Mouse (Mus musculus) stomach, embryonic 15.5 days (tissue): ENCODE results near the gene Sohlh2. TPM values are rescaled to one million over a fixed set of nuclear protein-coding genes. Genes with fewer than 3 reads are reported as not detected.

Experiments used
- ATAC-seq: fragments of 200-750 bp; cut with Nextera tagmentation; 2 replicates; pipeline ENCODE4 v1.8.0; 2017; ENCODE audit warnings: low read depth, moderate number of reproducible peaks, moderate TSS enrichment; ENCODE audit not compliant: insufficient read depth, low FRiP score
- H3K27ac ChIP-seq: fragments of 300-500 bp; sonication (generic); 2 replicates; pipeline ENCODE4 v1.5.1; 2015; ENCODE audit warnings: mild to moderate bottlenecking, inconsistent platforms
- H3K27me3 ChIP-seq: fragments of 300-500 bp; sonication (generic); replicated peaks from 2 replicates; pipeline ENCODE4 v1.6.1; 2015; ENCODE audit warnings: inconsistent platforms
- H3K36me3 ChIP-seq: fragments of 300-500 bp; sonication (generic); 2 replicates; pipeline ENCODE4 v1.6.1; 2015; ENCODE audit warnings: inconsistent platforms
- H3K4me1 ChIP-seq: fragments of 300-500 bp; sonication (generic); 2 replicates; pipeline ENCODE4 v1.6.1; 2015; ENCODE audit warnings: inconsistent platforms
- H3K4me2 ChIP-seq: fragments of 300-500 bp; sonication (generic); 2 replicates; pipeline ENCODE4 v1.6.1; 2015; ENCODE audit warnings: mild to moderate bottlenecking, inconsistent platforms
- H3K4me3 ChIP-seq: fragments of 300-500 bp; sonication (generic); replicated peaks from 2 replicates; pipeline ENCODE4 v1.5.1; 2015; ENCODE audit warnings: inconsistent platforms
- H3K9ac ChIP-seq: fragments of 300-500 bp; sonication (generic); 2 replicates; pipeline ENCODE4 v1.6.1; 2015; ENCODE audit warnings: inconsistent platforms
- H3K9me3 ChIP-seq: fragments of 300-500 bp; sonication (generic); 2 replicates; pipeline ENCODE4 v1.6.1; 2016; ENCODE audit warnings: inconsistent platforms
- WGBS: fragments of 180-500 bp; shearing (Covaris S2); methylation state at CpG from one replicate; pipeline ENCODE4 v1.1.7; 2015; 5-methylcytosine and 5-hydroxymethylcytosine counted together
- polyA plus RNA-seq: library from polyadenylated mRNA; unstranded; fragments of >200 nt; fragmentation: Nextera tagmentation; extraction: Ambion mirVana; gene quantifications from 2 replicates; pipeline ENCODE4 v1.2.1, GENCODE M21; 2015

The Sohlh2 gene
- polyA plus RNA-seq, 1 experiment from 2014 or later = not detected

DNA sequence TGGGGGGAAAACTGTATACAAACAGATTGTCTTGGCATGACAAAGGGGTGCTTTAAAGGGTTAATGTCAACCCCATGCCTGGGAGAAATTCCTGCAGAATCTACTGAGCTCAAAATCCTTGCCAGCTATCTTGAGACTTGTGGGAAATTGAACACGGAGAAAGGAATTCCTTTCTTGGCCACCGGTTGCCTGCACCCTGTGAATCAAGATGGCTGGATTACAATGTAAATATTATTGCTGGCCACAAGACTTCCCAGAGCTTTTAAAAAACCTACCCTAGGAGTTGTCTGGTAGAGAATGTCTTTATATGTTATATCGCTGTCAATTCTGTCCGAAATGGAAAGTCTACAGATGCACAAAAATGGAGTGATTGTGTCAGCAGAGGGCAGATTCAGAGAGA is 32.0 kb downstream of the Sohlh2 start:
- Histone ChIP-seq H3K4me1 (no peaks in the 10 kb centered on the region), H3K4me2 (no peak overlapping the region), H3K9ac (no peak overlapping the region), H3K27me3 (no peaks in the 10 kb centered on the region), H3K27ac (no peak overlapping the region), H3K36me3 (no peaks in the 10 kb centered on the region), H3K4me3 (no peak overlapping the region), H3K9me3 (no peaks in the 10 kb centered on the region)
- WGBS = 45% methylated on average over 4 of the region's 4 CpGs
- no peak for ATAC-seq

DNA sequence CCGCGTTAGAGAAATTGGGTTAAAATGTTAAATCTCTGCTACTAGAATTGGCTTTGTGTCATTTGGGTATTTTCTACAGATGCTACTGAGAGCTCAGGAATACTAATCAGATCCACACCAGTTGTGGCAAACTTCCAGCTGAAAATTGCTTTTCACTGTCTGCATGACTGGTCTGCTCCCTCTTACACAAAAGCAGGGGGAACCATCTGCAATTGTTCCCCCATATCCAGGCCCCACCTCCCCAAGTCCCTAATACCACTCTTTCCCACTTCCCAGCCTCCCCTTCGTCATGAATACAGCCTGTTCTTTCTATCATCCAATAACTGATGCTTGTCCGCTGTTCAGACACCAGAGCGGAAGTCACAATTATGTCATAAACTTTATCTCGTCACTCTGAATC is 32.6 kb downstream of the Sohlh2 start:
- no peak overlapping the region for H3K4me2 ChIP-seq
- H3K27ac ChIP-seq = no peak overlapping the region
- no peaks in the 10 kb centered on the region for H3K36me3 ChIP-seq
- no peak overlapping the region for H3K9ac ChIP-seq
- no peaks in the 10 kb centered on the region for H3K9me3 ChIP-seq
- no peaks in the 10 kb centered on the region for H3K4me1 ChIP-seq
- no peaks in the 10 kb centered on the region for H3K27me3 ChIP-seq
- WGBS = 73% methylated on average over 6 of the region's 6 CpGs
- no peak overlapping the region for H3K4me3 ChIP-seq
- ATAC-seq = no peak

DNA sequence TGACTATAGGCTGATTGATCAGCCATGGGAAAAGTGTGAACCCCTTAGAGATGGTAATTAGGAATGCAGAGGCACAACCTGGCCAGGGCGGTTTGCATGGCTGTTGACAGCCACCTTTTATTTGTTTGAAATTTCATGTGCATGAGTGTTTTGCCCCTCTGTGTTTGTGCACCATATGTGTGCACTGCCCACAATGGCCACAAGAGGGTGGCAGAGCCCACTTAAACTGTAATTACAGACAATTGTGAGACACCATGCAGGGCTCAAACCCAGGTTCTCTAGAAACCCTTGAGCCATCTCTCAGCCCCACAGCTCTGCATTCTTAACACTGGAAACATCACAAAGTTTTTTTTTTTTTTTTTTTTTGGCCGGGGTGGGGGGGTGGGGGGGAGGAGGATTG is 40.7 kb downstream of the Sohlh2 start:
- no peak overlapping the region for H3K9ac ChIP-seq
- H3K27me3 ChIP-seq = no peaks in the 10 kb centered on the region
- H3K4me2 ChIP-seq = no peak overlapping the region
- 87% methylated on average over 2 of the region's 2 CpGs for WGBS
- H3K27ac ChIP-seq = no peak overlapping the region
- H3K9me3 ChIP-seq = no peaks in the 10 kb centered on the region
- ATAC-seq = no peak
- H3K4me3 ChIP-seq = no peak overlapping the region
- H3K36me3 ChIP-seq = no peaks in the 10 kb centered on the region
- H3K4me1 ChIP-seq = no peaks in the 10 kb centered on the region

DNA sequence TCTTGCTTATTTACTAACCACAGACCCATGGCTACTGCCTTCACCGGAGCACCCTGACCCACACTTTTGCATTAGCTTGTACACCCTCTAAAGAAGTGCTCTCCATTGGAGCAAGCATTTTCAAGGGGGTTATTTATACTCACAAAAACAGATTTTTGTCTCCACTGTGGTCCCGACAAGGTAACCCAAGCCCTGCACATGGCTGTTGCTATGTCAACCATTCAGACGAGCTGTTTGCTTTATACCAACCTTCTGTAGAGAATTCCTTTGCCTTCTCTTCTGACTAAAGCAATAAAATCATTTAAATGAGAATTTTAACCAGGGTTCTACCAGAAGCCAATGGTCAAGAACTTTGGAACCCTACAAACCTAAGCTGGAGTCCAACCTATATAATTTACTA is 42.0 kb downstream of the Sohlh2 start:
- no peak overlapping the region for H3K4me3 ChIP-seq
- no peak overlapping the region for H3K4me2 ChIP-seq
- ATAC-seq = no peak
- H3K36me3 ChIP-seq = no peaks in the 10 kb centered on the region
- H3K4me1 ChIP-seq = no peaks in the 10 kb centered on the region
- no peak overlapping the region for H3K27ac ChIP-seq
- H3K9me3 ChIP-seq = no peaks in the 10 kb centered on the region
- no peaks in the 10 kb centered on the region for H3K27me3 ChIP-seq
- WGBS = 70% methylated on average over 3 of the region's 3 CpGs
- no peak overlapping the region for H3K9ac ChIP-seq

DNA sequence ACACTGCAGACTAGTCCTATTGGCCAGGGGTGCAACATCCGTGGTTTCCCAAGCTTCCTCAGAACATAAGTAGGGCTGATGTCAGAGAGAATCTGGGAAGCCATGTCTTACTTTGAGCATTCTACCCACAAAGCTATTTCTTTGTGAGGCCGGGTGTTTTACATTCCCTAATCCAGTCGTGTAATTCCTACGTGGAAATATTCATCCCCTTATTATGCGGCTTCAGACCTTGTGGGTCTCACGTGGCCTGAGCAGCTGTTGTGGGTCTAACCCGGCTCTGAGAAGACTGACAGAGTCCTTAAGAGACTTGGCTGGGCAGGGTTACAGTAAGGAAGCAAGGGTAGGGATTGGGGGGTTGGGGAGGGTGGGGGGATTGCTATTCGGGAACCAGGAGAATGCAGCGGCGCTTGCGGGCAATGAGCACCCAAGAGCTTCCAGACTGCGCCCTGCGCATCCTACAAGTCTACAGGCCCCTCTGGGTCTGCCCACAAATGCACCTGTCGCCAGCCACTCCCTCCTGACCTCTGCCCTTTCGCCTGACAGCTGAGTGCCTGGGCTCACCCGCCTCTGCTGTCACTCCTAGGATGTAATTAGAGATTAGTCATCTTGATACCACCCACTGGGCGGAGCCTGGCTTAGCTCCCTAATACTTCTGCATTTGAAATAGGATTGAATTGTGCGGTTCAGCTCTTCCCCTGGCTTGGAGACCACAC is 44.8 kb downstream of the Sohlh2 start:
- peak; percentile 50; the same call in 1 of the 2 replicates for ATAC-seq

DNA sequence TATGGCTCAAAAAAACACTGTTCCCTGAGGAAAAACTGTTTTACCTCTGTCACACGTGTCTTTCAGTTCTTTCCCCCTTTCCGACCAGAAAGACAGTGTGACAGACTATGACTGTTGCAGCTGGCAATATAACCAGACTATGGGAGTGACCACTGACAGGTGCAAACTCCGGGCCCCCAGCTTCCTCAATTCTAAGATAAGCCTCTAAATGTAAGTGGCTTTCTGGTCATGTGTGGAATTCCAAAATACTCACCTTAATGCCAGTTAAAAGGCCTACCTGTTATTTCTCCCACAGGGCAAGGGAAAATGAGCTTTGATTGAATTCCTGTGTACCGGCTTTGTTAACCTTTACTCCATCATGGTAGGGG is 45.4 kb downstream of the Sohlh2 start:
- Histone ChIP-seq H3K4me3 (no peak overlapping the region), H3K9ac (no peak overlapping the region), H3K36me3 (no peaks in the 10 kb centered on the region), H3K27ac (no peak overlapping the region), H3K27me3 (no peaks in the 10 kb centered on the region), H3K4me2 (peak overlapping the region; percentile 27; the same call in 1 of the 2 replicates), H3K9me3 (no peaks in the 10 kb centered on the region), H3K4me1 (no peaks in the 10 kb centered on the region)
- WGBS = 32% methylated on average over 4 of the region's 4 CpGs
- no peak for ATAC-seq

More for the DNA sequence above, 44.8 kb downstream of the Sohlh2 start:
- Histone ChIP-seq H3K4me3 (no peak overlapping the region), H3K27me3 (no peaks in the 10 kb centered on the region), H3K9ac (no peak overlapping the region), H3K9me3 (no peaks in the 10 kb centered on the region), H3K4me1 (no peaks in the 10 kb centered on the region), H3K4me2 (peak overlapping the region; percentile 27), H3K27ac (no peak overlapping the region), H3K36me3 (no peaks in the 10 kb centered on the region)
- 30% methylated on average over 18 of the region's 18 CpGs for WGBS

DNA sequence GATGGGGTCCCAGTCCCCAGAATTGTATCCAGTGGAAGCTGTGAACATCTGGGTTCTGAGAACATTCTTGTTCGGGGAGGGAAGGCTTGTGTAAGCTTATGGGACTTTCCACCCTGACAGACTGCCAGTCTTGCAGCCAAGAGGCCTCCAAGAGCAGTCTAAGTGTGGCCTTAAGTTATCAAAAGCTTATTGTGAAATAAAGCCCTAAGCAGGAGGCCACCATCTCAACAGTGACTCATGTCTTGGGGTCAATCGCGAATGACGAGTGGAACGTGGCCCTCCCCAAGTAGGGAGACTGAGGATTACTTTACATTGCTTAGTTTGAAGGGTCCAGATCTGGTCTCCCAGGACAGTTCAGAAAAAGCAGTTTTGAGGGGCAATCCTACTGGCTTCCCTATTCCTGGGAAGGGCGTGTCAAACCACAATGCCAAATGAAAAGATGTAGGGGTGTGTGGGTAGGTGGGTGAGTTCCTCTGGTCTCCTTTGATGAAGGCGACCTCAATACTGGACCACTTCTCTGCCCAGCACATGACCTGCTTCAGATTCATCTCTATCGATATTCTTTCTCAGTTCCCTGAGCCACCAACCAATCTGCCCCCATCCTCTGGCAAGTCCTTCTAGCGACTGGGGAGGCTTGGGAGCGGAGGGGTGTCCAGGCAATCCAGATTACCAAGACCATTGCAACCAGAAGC is 60.0 kb downstream of the Sohlh2 start, which contains the start of gene Dclk1:
TSS of gene Dclk1 (plus strand) at position 635 of the 692 bp plus-strand sequence.
- Histone ChIP-seq H3K27me3 (peaks cover 13% of the 10 kb centered on the region; the same call in 1 of the 2 replicates), H3K27ac (0 out of 2 replicates have a peak within 1 kb of the TSS, but pooled peaks have one; percentile 16), H3K36me3 (no peaks in the 10 kb centered on the region), H3K9me3 (no peaks in the 10 kb centered on the region), H3K4me1 (peaks cover 10% of the 10 kb centered on the region; the same call in 1 of the 2 replicates), H3K9ac (0 out of 2 replicates have a peak within 1 kb of the TSS, but pooled peaks have one; percentile 16), H3K4me2 (peak within 1 kb of the TSS; percentile 89), H3K4me3 (peak within 1 kb of the TSS; percentile 49)
- ATAC-seq = no peak; the same call in 1 of the 2 replicates
- WGBS = 43% methylated on average over 10 of the region's 10 CpGs

DNA sequence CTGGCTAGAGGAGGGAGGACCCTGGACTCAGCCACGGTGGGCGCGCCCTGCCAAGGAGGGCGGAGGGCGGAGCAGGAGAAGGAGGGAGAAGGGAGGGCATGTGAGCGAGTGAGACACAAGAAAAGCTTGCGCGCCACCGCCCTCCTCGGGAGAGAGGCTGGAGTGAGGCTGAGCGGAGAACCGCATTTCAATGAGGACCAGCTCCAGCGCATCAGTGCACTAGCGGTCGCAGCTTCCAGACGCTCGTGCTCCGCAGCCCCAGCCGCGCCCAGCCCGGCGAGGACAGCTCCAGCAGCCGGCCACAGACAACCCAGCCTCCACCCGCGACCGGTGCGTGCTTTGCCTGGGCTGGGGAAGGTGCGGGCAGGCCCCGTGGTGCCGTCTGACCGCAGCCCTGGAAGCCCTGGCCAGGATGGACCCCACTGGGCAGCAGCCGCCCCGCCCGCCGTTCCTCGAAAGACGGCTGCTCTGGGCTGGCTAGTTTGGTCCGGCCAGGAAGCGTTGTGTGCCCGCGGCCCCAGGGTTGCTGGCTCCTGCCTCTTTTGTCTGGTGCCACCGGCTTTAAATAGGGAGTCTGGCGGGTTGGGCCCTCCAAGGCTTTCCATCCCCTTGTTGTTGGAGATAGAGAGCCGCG is 60.7 kb downstream of the Sohlh2 start:
- Histone ChIP-seq H3K4me3 (peak overlapping the region; percentile 49), H3K9me3 (no peaks in the 10 kb centered on the region), H3K9ac (0 out of 2 replicates have a peak overlapping the region, but pooled peaks have one; percentile 16), H3K27ac (0 out of 2 replicates have a peak overlapping the region, but pooled peaks have one; percentile 16), H3K36me3 (no peaks in the 10 kb centered on the region), H3K27me3 (peaks cover 13% of the 10 kb centered on the region; the same call in 1 of the 2 replicates), H3K4me2 (peak overlapping the region; percentile 89), H3K4me1 (peaks cover 10% of the 10 kb centered on the region; the same call in 1 of the 2 replicates)
- ATAC-seq = peak; percentile 87
- WGBS = under 1% methylated on average over 43 of the region's 45 CpGs

DNA sequence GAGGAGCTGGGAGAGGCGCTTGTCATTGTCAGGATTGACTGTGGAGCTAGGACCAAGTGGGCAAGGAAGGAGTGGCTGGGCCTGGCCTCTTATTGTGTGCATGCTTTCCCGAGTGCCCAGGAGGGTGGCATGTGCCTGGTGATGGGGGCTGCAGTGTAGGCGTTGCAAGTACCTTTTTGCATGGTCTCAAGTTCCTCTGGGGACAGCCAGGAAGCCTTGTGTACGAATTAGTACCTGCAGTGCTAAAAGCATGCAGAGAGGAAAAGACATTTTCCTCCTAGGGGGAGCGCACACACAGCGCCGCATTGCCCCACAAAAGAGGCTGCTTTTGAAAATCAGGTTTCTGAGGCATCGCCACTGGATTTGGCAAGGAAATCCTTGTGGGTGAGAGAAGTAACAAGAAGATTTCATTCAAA is 61.2 kb downstream of the Sohlh2 start:
- 6% methylated on average over 8 of the region's 8 CpGs for WGBS
- Histone ChIP-seq H3K4me3 (peak overlapping the region; percentile 49), H3K9me3 (no peaks in the 10 kb centered on the region), H3K4me2 (peak overlapping the region; percentile 89), H3K9ac (0 out of 2 replicates have a peak overlapping the region, but pooled peaks have one; percentile 16), H3K27ac (no peak overlapping the region), H3K36me3 (no peaks in the 10 kb centered on the region), H3K4me1 (peaks cover 10% of the 10 kb centered on the region; the same call in 1 of the 2 replicates), H3K27me3 (peaks cover 13% of the 10 kb centered on the region; the same call in 1 of the 2 replicates)
- no peak for ATAC-seq

DNA sequence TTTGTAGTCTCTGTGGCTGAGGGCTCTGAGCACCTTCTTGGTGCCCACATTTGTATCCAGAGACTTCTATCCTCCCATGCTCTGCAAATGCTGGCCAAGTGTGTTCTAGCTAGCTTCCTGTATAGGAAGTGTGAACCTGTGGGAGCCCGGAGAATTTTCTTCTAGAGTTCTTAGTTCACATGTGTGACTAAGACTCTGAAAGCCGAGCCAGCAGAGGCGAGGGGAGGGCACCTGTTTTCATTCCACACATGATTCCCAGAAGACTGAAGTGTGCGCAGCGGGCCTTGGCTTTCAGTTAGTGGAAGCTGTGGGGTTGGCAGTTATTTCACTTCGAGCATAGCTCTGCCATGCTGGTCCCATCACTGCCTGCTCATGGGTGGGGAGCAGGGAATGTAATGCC is 62.3 kb downstream of the Sohlh2 start:
- Histone ChIP-seq H3K27ac (no peak overlapping the region), H3K9ac (no peak overlapping the region), H3K9me3 (no peaks in the 10 kb centered on the region), H3K4me3 (no peak overlapping the region), H3K4me1 (peaks cover 10% of the 10 kb centered on the region; the same call in 1 of the 2 replicates), H3K4me2 (no peak overlapping the region), H3K27me3 (peaks cover 13% of the 10 kb centered on the region; the same call in 1 of the 2 replicates), H3K36me3 (no peaks in the 10 kb centered on the region)
- WGBS = 73% methylated on average over 6 of the region's 6 CpGs
- ATAC-seq = no peak

DNA sequence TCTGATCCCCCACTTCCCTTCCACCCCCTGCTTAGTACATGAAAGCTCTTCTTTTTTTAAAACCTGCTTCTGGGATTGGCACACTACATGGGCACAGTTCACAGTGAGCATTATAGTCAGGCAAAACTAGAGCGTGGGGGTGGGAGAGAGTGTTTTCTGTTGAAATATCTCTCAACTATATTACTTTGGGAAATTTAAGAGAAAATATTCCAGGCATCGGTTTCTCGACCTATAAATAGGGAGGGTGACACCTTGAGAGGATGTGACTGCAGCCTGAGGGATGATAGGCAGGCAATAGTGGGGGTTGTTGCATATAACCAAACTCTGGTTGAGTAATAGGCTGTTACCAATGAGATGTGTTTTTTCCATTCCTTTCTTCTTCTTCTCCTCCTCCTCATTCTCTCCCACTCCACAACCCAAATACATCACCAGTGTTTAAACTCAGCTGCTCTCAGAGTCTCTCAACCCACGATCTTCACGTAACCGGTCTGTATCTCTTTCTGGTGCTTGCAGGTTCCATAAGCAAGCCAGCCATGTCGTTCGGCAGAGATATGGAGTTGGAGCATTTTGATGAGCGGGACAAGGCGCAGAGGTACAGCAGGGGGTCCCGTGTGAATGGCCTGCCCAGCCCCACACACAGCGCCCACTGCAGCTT is 64.9 kb downstream of the Sohlh2 start:
- no peak for ATAC-seq
- 87% methylated on average over 12 of the region's 12 CpGs for WGBS
- peaks cover 13% of the 10 kb centered on the region; the same call in 1 of the 2 replicates for H3K27me3 ChIP-seq

More for the DNA sequence above, 64.9 kb downstream of the Sohlh2 start:
- peaks cover 10% of the 10 kb centered on the region; the same call in 1 of the 2 replicates for H3K4me1 ChIP-seq
- H3K9ac ChIP-seq = no peak overlapping the region
- no peak overlapping the region for H3K27ac ChIP-seq
- no peak overlapping the region for H3K4me2 ChIP-seq
- H3K9me3 ChIP-seq = no peaks in the 10 kb centered on the region
- no peaks in the 10 kb centered on the region for H3K36me3 ChIP-seq
- H3K4me3 ChIP-seq = no peak overlapping the region
